Mouse (Mus musculus): ENCODE data around the gene 2210016F16Rik. TPM values are rescaled to one million over a fixed set of nuclear protein-coding genes. Genes with fewer than 3 reads are reported as not detected.
"Not testable (repeated sequence)": the region's sequence is repeated elsewhere in the genome, so short reads cannot be mapped to it uniquely, and the experiment has no call there.

2210016F16Rik gene
- total RNA-seq (2021) = 1 to 10 TPM; 7.8 to 8.0 TPM
- long read RNA-seq, experiment 1, transcript 2210016F16Rik-201 (4 exons, 3,051 nt) = major isoform, 17 of 19 reads
- long read RNA-seq, experiment 1, partial matches to known transcripts = 0 of 19 reads
- long read RNA-seq, experiment 1, other reads (novel, unspliced or antisense) = 2 of 19 reads
- long read RNA-seq, experiment 2, transcript 2210016F16Rik-201 (4 exons, 3,051 nt) = major isoform, 14 of 19 reads
- long read RNA-seq, experiment 2, partial matches to known transcripts = 2 of 19 reads
- long read RNA-seq, experiment 2, other reads (novel, unspliced or antisense) = 3 of 19 reads

DNA sequence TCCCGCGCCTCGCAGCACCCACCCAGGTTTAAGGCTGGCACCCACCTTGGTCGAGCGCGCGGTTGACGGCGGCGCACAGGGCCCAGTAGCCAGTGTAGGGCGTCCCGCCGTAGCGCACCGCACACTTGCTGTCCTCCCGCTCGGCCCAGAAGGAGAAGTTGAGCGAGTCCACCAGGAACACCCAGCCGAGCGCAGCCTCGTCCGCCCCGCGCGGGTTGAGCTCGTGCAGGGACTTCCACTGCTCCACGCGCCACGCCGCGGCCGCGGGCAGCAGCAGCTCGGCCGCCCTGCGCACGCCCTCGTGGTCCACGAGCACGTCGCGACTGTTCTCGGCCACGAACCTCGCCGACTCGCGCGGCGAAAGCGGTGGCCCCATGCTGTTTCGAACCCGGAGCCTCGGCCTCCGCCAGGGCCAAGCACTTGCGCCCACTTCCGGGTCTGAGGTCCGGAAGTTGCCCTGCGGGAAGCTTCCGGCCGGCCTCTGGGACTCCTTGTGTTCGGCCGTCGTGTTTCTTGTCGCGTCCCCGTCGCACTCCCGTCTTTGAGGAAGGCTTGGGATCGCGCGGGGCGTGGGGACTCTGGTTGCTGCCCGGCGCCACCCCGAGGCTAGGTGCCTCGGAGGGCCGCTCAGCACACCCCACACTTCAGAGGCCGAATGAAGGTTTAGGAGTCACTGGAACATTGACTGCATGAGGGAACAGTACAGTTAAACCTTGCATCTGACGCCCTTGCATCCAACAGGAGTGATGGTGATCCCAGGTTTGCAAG is at the start of gene 2210016F16Rik:
TSS of gene 2210016F16Rik (minus strand) at position 447 of the 768 bp plus-strand sequence.
- DNase-seq (ENCODE audit: low spot score in 2 of 2) = peak; percentile 34 to 46

DNA sequence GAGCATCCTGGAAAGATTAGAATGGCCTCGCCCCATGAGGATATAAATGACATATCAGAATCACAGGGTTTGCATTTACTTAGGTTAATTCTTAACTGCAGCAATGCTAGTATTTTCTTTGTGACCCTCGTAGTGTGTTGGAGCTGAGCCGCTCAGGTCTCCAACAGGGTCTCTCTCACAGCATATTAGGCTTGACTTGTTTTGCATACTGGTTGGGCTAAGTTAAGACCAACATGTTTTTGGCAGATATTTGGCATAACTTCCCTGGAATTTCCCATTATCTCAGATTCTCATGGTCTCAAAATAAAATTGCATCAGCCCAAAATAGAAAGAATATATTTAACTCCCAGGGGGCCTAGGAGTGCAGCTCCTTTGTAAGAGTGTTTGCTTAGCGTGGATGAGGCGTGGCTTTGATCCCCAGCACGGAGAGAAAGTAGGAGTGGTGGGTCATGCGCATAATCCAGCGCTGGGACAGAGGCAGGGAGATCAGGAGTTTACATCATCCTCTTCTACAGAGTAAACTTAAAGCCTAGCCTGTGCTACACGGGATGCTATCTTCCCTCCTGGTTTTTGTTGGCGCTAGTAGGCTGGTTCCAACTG is 38.1 kb upstream of the 2210016F16Rik start:
- DNase-seq (ENCODE audit: low spot score in 2 of 2) = no peak

DNA sequence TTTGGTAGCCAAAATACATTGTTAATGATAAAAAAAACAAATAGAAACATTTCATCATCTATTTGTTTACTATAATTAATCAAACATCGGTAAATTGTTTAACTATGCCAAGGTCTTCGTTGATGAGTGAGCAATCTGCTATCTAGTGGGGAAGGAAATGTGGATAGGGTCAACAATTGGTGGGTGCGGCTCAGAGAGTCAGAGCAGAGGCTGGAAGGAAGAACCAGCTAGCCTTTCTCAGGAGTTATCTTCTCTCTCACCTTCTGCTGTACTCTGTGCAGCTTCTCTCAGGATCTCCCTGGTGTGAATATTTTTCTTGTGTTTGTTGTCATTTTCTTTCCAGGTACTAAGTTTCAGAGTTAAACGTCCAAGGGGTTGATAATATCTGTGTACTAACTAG is 37.2 kb upstream of the 2210016F16Rik start:
- DNase-seq (ENCODE audit: low spot score in 2 of 2) = no peak

DNA sequence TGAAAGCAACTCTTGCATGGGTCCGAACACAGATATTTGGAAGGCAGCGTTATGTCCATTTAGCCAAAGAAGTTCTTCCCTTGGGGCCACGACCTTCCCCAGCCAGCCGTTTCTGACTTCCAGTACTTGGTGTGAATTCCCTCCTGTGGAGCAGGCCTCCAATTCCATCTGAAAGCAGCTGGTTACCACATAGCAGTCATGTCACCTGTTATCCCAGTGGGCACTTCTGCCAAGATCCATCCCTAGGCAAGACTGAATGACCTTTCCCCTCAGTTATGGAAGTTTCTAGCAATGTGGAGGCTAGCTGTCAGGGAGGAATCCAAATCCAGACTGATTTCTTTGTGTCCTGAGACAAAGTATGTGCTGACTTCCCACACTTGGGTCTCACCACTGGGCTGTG is 36.0 kb upstream of the 2210016F16Rik start:
- DNase-seq (ENCODE audit: low spot score in 2 of 2) = no peak

DNA sequence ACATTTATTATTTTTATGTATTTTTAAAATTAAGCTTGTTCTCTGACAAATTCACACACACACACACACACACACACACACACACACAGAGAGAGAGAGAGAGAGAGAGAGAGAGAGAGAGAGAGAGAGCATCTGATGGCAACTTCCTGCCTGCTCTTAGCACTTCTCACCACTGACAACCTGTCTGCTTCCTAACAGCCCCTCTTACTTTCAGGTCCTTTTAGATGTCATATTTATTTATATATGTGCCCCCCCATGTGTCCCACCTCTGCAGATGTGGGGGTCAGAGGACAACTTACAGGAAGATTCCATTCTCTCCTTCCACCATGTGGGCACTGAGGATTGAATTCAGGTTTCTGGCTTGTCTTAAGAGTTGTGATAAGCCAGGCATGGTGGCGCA is 34.2 kb upstream of the 2210016F16Rik start:
- no peak for DNase-seq (ENCODE audit: low spot score in 2 of 2)

DNA sequence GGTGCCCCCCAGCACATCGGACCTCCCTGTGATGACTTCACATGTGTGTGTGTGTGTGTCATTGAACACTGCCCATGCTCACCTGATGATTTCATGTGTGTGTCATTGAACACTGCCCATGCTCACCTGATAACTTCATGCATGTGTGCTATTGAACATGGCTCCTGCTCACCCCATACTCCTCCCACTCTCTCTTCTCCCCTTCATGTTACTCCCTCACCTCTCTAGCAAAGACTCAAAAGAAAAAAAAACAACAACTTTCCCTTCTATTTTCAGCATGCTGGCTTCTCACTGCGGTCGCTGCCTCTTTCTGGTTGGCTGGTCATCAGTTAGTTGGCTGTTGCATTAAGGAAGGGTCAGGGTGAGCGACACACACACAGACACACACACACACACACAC is 33.6 kb upstream of the 2210016F16Rik start:
- DNase-seq (ENCODE audit: low spot score in 2 of 2) = no peak

DNA sequence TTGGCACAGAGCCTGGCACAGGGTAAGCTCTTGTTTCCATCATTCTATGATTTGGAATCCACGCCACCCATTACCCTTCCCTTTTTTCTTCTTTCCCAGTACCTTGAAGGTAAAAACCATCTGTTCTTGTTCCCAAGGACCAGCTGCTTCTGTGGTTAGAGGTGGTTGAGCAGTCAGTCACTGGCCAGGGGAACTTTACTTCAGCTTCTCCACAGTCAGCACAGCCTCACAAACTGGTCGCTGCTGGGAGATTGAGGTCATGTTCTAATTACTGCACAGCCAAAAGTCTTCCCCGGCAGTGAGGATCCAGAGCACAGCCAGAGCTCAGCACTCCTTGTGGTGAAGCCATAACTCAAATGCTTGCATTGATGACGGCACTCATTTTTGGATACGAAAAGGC is 30.8 kb upstream of the 2210016F16Rik start:
- no peak for DNase-seq (ENCODE audit: low spot score in 2 of 2)

DNA sequence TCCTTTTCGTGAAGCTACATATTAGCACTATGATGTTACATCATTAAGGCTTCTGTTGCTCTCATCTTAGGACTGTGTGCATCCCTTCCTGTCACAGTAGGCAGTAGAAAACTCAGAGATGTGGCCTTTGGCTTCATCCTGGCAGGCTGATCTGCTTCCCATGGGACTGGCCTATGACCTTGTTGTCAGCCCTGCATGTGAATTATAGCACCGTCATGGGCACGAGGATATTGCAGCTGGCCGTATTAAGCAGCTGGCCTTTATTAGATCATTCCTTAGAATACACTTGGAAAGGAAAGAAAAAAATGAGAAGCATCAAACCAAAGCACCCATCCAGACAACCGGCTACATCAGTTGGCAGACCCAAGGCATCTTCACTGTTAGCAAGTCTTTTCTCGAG is 30.3 kb upstream of the 2210016F16Rik start:
- DNase-seq (ENCODE audit: low spot score in 2 of 2) = no peak

DNA sequence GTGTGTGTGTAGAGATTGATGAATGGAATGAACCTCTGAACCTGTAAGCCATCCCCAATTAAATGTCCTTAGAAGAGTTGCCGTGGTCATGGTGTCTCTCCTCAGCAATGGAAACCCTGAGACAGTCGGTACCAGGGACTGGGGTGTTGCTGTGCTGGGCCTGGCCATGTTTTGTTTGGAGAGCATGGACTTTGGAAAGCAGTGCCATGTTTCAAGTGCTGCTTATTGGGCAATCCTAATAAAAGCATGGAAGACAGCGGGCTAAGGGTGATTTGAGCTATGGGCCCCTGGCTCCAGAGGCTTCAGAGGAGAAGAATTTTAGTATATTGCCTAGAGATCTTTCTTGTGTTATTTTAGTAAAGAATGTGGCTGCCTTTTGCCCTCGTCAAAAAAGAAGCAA is 26.0 kb upstream of the 2210016F16Rik start:
- no peak for DNase-seq (ENCODE audit: low spot score in 2 of 2)

DNA sequence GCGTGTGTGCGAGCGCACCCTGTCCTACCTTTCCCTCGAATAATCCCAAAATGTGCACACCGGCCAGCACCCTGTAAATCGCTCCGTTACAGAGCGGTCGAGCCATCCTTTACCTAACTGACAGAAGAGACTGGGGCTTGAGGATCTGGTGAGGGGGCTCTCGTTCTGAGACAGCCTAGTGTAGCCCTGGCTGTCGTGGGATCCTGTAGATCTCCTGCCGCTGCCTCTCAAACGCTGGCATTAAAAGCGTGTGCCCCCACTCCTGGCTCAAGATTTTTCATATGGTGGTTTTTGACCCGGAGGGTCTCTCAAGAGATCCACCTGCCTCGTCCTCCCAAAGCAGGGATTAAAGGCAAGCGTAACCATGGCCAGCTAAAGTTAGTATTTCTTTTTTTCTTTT is 18.2 kb upstream of the 2210016F16Rik start, which contains the start of gene Hnrnpk:
TSS of gene Hnrnpk (minus strand) at position 101 of the 400 bp plus-strand sequence.
- DNase-seq (ENCODE audit: low spot score in 2 of 2) = not testable (repeated sequence)

DNA sequence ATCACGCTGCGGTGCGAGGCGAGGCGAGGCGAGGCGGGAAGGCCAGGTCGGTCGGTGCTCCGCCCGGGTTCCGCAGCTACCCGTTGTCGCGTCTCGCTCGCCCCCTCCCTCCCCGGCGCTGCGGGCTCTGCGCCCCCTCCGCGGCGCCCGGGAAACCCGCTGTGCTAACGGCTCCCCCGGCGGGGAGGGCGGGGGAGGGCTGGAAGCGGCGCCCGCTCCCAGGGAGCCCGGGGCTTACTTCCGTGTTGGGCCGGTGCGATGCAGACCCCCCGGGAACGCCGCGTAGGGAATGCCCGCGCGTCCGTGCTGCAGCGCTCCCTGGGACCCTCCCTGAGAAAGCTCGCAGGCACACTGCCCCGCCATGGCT is 17.7 kb upstream of the 2210016F16Rik start:
- DNase-seq (ENCODE audit: low spot score in 2 of 2) = no peak

DNA sequence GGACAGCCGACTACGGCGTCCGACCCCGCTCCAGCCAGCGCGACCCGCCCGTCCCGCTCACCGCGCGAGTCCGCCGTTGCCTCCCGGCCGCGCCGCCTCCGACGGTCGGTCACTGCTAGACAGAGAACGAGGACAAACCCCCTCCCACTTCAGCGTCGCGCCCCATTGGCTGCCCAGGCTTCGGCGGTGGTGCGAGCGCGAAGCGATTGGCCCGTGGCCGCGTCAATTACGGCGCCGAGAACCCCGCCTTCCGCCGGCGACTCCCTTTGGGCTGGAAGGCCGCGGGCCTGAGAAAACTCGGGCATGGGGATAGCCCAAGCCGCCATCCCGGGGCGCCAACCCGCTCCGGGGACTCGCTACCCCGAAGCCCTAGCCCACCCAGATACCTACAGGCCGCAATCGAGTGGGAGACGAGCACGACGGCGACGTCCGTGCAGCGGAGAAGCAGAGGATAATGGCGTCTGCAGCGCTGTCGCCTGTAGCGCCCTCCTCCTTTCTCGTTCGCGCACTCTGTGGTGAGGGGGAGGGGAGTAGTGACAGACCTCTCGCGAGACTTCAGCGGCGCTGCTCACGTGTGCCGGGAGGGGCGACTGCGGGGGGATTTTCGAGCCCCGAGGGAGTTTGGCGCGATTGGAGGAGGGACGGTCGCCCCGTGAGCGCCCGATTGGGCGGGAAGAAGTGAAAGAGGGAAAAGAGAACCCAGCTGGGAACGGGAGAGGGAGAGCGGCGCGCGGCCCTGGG is 17.1 kb upstream of the 2210016F16Rik start, which contains the start of gene Rmi1:
TSS of gene Rmi1 (plus strand) at position 246 of the 741 bp plus-strand sequence.
- DNase-seq (ENCODE audit: low spot score in 2 of 2) = peak; percentile 97

DNA sequence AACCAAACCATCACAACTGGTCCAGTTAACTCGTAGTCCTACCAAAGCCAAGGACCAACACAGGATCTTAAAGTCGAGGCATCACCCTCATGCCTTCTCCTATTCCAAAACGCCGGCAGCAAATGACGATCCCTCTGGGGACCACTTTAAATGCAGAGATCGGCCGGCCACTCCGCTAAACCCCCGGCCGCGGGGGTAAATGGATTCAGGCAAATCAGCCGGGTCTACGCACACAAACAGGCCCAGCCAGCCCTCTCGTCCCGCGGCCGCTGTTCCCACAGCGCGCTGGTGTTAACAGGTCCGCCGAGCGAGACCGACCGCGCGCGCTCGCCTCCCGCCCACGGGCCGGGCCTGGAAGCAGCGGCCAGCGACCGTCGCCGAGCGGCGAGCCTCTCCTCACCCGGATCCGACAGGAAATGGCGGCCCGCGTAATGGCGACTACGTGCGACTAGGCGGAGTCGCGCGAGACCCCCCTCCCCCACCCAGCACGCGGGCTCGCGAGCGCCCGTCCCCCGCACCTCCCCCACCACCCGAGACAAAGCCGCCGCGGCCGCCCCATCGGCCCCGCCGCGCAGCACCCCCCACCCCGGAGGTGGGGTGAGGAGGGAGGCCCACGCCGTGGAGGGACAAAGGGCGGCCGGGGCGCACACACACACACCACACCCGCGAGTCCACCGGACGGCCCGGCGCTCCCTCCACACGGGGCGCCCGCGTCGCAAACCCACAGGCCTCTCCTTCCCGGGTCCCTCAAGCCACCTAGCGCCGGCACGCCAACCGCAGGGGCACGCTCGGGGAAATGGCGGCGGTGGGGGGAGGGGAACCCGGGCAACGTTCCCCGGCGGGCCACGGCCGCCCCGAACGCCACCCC is 16.3 kb upstream of the 2210016F16Rik start:
- peak; percentile 75 to 81 for DNase-seq (ENCODE audit: low spot score in 2 of 2)

DNA sequence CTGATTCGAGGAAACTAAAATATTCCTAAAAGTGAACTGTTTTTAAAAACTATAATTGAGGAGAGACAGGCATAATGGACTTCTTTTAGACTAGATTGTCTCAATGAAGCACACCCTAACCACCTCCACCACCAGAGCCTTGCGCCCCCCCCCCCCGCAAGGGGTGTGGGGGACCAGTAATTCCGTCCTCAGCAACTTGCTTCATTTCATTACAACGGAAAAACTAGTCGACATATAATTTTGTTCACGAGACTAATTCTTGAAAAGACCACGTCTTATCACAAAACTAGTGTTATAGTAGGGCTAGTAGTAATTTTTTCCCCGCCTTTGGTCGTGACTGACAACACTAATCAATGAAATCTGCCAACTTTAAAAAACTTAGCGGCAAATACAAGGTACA is 15.6 kb upstream of the 2210016F16Rik start:
- DNase-seq (ENCODE audit: low spot score in 2 of 2) = no peak

DNA sequence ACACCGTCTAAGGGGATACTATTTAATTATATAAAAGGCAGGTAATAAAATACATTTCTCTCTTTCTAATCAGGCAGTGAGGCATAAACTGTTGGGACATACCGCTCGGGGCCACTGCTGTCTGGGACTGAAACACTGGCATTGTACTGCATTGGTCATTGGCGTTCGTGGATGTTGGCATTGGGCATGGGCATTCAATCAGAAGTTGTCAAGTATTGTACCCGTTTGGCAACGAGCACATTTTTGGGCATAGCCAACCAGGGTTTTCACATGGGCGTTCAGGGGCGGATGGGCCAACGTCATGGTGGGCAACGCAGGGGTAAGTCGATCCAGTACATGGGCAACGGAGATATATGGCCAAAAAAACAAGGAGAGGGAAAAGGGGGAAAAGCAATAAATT is 12.6 kb upstream of the 2210016F16Rik start:
- DNase-seq (ENCODE audit: low spot score in 2 of 2) = no peak

DNA sequence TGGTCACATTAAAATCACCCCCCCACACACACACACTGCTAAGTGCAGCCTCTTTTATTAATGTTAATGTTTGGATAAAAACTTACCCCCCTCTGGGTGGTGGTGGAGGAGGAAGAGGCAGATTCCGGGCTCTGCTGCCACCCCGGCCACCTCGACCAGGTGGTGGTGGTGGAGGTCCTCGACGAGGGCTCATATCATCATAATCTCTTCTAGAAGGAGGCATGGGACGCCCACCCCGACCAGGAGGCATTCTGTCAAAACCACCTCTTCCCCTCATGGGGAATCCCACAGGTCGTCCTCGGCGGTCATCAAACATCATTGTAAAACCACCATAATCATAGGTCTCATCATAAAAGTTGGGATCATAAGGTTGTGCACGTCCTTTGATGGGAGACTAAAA is 9.4 kb upstream of the 2210016F16Rik start:
- not testable (repeated sequence) for DNase-seq (ENCODE audit: low spot score in 2 of 2)

DNA sequence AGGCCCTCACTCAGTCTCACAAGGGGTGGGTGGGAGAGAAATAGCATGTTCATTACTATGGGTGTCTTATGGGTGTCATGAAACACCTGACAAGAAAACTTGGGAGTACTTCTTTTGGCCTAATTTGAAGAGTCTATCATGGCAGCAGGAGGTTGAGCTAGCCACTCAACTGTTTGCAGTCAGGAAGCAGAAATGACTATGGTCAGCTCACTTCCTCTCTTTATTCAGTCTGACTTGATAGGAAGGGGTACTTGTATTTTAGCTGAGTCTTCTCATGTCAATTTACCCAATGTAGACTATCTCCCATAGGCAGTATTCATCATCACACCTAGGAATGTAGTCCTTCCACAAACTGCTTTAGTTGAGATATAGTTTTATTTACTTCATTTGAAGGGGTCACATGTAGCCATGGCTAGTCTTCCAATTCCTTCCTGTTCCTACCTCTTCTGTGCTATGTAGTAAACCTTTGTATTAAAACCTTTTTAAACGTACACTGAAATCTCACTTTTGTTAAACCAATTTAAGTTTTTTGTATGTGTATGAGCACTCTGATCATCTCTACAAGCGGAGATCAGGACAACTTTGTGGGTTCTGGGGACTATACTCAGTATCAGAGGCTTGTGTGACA is 4.4 kb upstream of the 2210016F16Rik start:
- DNase-seq (ENCODE audit: low spot score in 2 of 2) = no peak

DNA sequence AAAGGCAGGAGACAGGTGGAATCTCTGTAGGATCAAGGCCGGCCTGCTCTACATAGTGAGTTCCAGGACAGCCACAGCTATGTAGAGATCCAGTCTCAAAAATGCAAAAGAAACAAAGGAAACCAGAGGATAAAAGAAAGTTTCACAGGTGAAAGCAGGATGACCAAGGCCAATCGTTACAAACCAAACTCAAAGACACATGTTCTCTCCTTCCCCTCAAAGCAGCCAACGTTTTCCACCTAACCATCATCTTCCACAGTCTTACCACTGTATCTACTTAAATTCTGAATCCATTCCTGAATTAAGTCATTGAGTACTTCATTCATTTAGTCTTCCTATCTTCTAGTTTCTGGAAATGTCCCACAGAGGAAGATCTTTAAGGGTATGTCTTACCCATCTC is 3.4 kb upstream of the 2210016F16Rik start:
- no peak for DNase-seq (ENCODE audit: low spot score in 2 of 2)

DNA sequence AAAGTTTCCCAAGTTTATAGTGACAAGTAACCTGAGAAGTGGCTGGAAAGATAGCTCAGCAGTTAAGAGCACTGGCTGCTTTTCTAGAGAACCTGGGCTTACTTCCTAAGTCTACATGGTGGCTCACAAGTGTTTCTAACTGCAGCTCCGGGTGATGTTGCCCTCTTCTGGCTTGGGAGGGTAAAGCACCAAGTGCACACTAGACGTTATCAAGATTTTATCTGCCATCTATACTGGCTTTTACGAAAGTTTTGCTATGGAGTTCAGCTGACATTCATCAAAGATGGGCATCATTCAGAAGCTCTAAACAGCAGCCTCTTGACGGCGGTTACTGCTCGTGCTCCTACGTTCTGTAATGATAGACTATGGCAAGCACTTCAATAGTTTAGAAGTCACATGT is 2.9 kb upstream of the 2210016F16Rik start:
- peak; percentile 70 to 71 for DNase-seq (ENCODE audit: low spot score in 2 of 2)

DNA sequence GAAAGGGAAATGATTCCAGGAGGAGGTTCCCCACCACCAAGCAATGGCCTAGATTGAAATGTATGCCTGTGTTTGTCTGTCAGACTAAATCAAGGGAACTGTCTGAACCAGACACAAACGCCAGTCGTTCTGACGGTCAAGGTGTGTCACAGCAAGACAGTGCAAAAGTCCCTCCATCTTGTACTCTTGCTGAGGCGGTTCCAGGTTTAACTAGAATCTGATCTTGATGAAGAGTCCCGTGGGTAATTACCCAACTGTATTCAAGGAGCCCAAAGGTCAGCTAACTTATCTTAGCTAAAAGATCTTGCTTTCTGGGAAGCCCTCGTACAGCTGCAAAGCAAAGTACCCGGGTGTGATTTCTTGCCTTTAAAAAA is 509 bp upstream of the 2210016F16Rik start:
- no peak for DNase-seq (ENCODE audit: low spot score in 2 of 2)

Measured in left cerebral cortex, adult 18-20 months (tissue).